Mouse (Mus musculus): ENCODE measurements around the gene Coro1b. TPM values are rescaled to one million over a fixed set of nuclear protein-coding genes. Genes with fewer than 3 reads are reported as not detected.

The Coro1b gene
- polyA plus RNA-seq, 1 experiment from 2014 or later = 74.8 TPM

DNA sequence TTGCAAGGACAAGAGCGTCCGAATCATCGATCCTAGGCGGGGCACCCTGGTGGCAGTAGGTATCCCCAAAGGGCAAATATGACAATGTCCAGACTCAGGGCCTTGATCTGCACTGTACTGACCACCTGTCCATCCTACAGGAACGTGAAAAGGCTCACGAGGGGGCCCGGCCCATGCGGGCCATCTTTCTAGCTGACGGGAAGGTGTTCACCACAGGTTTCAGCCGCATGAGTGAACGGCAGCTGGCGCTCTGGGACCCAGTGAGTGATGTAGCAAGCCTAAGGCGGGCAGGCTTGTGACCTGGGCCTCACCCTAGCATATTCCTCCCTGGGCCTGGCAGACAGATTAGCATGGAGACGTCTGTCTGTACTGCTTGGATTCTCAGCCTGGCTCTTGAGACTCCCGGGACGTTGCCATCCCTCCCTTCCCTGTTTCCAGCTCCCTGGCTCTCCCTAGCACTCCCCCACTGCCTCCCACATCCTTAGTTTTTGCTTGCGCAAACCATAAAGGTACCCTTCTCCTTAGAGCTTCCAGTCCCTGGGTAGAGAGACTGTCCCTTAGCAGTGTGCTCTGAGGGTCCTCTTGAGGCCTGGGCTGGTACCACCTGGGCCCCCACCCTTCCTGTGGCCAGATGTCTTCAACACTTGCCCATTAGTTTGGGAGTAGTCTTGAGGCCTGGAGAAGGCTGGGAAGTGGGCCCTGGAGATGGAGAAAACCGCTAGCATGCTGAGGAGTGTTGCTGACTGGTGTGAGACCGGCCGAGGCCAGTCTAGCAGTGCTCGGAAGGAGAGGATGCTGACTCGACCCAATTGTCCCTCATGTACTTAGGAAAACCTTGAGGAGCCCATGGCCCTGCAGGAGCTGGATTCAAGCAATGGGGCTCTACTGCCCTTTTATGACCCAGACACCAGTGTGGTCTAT lies 2.4 kb downstream of the Coro1b start:
- no peak overlapping the region for H3K4me2 ChIP-seq (ENCODE audit: low read depth, low read length)
- 84% methylated on average over 22 of the region's 22 CpGs for WGBS (ENCODE audit: insufficient replicate concordance)

DNA sequence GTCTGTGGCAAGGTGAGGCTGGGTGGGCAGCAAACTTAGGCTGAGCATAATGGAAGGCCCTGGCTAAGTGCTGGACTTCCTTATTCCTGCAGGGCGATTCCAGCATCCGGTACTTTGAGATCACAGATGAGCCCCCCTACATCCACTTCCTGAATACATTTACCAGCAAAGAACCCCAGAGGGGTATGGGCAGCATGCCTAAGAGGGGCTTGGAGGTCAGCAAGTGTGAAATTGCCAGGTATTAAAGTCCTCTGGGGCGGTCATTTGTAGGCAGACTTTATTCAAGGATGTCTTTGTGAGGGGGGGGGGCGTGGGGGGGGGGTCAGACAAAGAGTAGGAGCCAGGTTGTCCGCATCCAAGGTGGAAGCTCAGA lies 3.1 kb downstream of the Coro1b start:
- H3K36me3 ChIP-seq (ENCODE audit: control insufficient read depth, insufficient read depth) = no peaks in the 10 kb centered on the region; the same call in 1 of the 2 replicates
- H3K9me3 ChIP-seq (replicated peaks; ENCODE audit: control insufficient read depth, low read length) = no peaks in the 10 kb centered on the region
- whole genome bisulfite sequencing (ENCODE audit: insufficient replicate concordance) = 67% methylated on average over 5 of the region's 5 CpGs
- ATAC-seq (ENCODE audit: low read depth) = no peak
- H3K27ac ChIP-seq (ENCODE audit: low read length) = no peak overlapping the region
- no peaks in the 10 kb centered on the region for H3K27me3 ChIP-seq (ENCODE audit: control insufficient read depth, insufficient read depth, low read depth, low read length)
- H3K9ac ChIP-seq (ENCODE audit: low read depth, low read length) = no peak overlapping the region
- H3K4me3 ChIP-seq (ENCODE audit: low read depth, low read length) = no peak overlapping the region
- peaks cover 30% of the 10 kb centered on the region for H3K4me1 ChIP-seq (ENCODE audit: control insufficient read depth, low read depth, low read length)
- no peak overlapping the region for H3K4me2 ChIP-seq (ENCODE audit: low read depth, low read length)

More for the DNA sequence above, 2.4 kb downstream of the Coro1b start:
- no peak overlapping the region for H3K27ac ChIP-seq (ENCODE audit: low read length)
- no peaks in the 10 kb centered on the region; the same call in 1 of the 2 replicates for H3K9me3 ChIP-seq (replicated peaks; ENCODE audit: control insufficient read depth, low read length)
- H3K27me3 ChIP-seq (ENCODE audit: control insufficient read depth, insufficient read depth, low read depth, low read length) = no peaks in the 10 kb centered on the region
- ATAC-seq (ENCODE audit: low read depth) = no peak
- no peak overlapping the region for H3K4me3 ChIP-seq (ENCODE audit: low read depth, low read length)
- no peak overlapping the region for H3K9ac ChIP-seq (ENCODE audit: low read depth, low read length)
- H3K36me3 ChIP-seq (ENCODE audit: control insufficient read depth, insufficient read depth) = no peaks in the 10 kb centered on the region; the same call in 1 of the 2 replicates
- peaks cover 30% of the 10 kb centered on the region for H3K4me1 ChIP-seq (ENCODE audit: control insufficient read depth, low read depth, low read length)

DNA sequence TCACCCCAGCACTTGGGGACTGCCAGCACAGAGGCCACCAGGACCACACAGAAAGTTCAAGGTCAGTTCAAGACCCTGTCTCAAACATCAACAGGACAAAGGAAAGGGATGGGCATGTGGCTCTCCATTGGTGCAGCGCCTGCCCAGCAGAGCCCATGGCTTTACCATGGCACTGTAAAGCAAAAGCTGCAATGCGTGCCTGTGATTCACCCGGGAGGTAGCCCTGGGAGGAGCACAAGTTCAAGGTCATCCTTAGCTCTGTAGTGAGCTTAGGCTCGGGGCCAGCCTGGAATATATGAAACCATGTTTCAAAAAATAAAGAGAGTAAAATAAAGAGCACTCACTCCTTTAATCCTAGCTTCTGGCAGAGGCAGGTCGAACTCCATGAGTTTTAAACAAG lies 3.5 kb downstream of the Coro1b start:
- 69% methylated on average over 5 of the region's 5 CpGs for WGBS (ENCODE audit: insufficient replicate concordance)
- H3K9ac ChIP-seq (ENCODE audit: low read depth, low read length) = no peak overlapping the region
- no peaks in the 10 kb centered on the region; the same call in 1 of the 2 replicates for H3K36me3 ChIP-seq (ENCODE audit: control insufficient read depth, insufficient read depth)
- no peak overlapping the region for H3K4me2 ChIP-seq (ENCODE audit: low read depth, low read length)
- H3K27ac ChIP-seq (ENCODE audit: low read length) = no peak overlapping the region
- no peak overlapping the region for H3K4me3 ChIP-seq (ENCODE audit: low read depth, low read length)
- H3K9me3 ChIP-seq (replicated peaks; ENCODE audit: control insufficient read depth, low read length) = no peaks in the 10 kb centered on the region
- ATAC-seq (ENCODE audit: low read depth) = no peak
- H3K4me1 ChIP-seq (ENCODE audit: control insufficient read depth, low read depth, low read length) = peaks cover 30% of the 10 kb centered on the region
- no peaks in the 10 kb centered on the region for H3K27me3 ChIP-seq (ENCODE audit: control insufficient read depth, insufficient read depth, low read depth, low read length)

DNA sequence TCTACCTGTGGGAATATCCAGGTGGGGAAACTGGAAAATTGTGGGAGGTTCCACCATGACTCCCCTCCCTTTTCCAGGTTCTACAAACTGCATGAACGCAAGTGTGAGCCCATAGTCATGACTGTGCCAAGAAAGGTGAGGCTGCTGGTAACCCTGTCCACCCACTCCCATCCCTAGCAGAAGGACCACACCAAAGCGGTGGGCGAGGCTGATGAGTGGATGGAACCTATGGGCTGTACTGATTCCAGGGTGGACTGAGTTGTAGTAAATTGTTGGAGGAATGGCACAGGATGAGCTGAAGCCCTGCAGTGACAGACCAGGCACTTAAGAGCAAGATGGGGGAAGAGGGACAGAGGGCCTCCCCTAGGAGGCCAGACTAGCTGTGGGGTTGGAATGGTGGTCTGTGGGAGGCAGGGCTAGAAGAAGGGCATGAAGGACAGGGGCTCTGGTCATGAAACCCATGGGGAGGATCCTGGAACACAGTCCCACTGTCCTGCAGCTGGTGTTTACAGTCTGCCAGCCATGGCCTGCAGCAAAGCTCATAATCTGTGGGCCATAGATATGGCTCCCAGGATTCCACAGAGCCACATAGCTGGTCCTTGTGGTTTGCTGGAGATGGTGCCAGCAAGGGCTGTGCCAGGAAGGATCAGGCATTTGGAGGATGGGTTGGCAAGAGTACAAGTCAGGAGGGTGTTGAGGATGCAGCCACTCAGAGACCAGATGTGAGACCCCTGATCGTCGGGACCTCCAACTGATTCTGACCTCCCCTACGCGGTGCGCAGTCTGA lies 4.2 kb downstream of the Coro1b start:
- H3K9ac ChIP-seq (ENCODE audit: low read depth, low read length) = no peak overlapping the region
- no peak for ATAC-seq (ENCODE audit: low read depth)
- H3K27me3 ChIP-seq (ENCODE audit: control insufficient read depth, insufficient read depth, low read depth, low read length) = no peaks in the 10 kb centered on the region
- H3K27ac ChIP-seq (ENCODE audit: low read length) = no peak overlapping the region
- H3K4me2 ChIP-seq (ENCODE audit: low read depth, low read length) = no peak overlapping the region
- H3K4me1 ChIP-seq (ENCODE audit: control insufficient read depth, low read depth, low read length) = peaks cover 28% of the 10 kb centered on the region
- 86% methylated on average over 8 of the region's 8 CpGs for WGBS (ENCODE audit: insufficient replicate concordance)
- no peaks in the 10 kb centered on the region; the same call in none of the 2 replicates for H3K36me3 ChIP-seq (ENCODE audit: control insufficient read depth, insufficient read depth)
- no peak overlapping the region for H3K4me3 ChIP-seq (ENCODE audit: low read depth, low read length)
- no peaks in the 10 kb centered on the region for H3K9me3 ChIP-seq (replicated peaks; ENCODE audit: control insufficient read depth, low read length)

DNA sequence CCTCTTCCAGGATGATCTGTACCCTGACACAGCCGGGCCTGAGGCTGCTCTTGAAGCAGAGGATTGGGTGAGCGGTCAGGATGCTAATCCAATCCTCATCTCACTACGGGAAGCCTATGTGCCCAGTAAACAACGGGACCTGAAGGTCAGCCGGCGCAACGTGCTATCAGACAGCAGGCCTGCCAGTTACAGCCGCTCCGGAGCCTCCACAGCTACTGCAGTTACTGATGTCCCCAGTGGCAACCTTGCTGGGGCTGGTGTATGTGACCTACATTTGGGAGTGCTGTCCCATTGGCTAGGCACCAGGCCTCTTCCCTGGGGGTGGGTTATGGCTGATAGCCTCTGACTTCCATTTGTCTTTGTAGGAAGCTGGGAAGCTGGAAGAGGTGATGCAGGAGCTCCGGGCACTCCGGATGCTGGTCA lies 4.8 kb downstream of the Coro1b start, which contains the start of gene Ptprcap:
TSS of gene Ptprcap (plus strand) at position 373 of the 423 bp plus-strand sequence.
- Histone ChIP-seq H3K36me3 (ENCODE audit: control insufficient read depth, insufficient read depth) (peaks cover 3% of the 10 kb centered on the region), H3K4me1 (ENCODE audit: control insufficient read depth, low read depth, low read length) (peaks cover 22% of the 10 kb centered on the region), H3K4me2 (ENCODE audit: low read depth, low read length) (no peak within 1 kb of the TSS), H3K9me3 (replicated peaks; ENCODE audit: control insufficient read depth, low read length) (no peaks in the 10 kb centered on the region), H3K4me3 (ENCODE audit: low read depth, low read length) (peak within 1 kb of the TSS; percentile 3), H3K27me3 (ENCODE audit: control insufficient read depth, insufficient read depth, low read depth, low read length) (no peaks in the 10 kb centered on the region), H3K9ac (ENCODE audit: low read depth, low read length) (no peak within 1 kb of the TSS), H3K27ac (ENCODE audit: low read length) (peak within 1 kb of the TSS; percentile 12; the same call in 1 of the 2 replicates)
- ATAC-seq (ENCODE audit: low read depth) = no peak
- 75% methylated on average over 11 of the region's 11 CpGs for WGBS (ENCODE audit: insufficient replicate concordance)

DNA sequence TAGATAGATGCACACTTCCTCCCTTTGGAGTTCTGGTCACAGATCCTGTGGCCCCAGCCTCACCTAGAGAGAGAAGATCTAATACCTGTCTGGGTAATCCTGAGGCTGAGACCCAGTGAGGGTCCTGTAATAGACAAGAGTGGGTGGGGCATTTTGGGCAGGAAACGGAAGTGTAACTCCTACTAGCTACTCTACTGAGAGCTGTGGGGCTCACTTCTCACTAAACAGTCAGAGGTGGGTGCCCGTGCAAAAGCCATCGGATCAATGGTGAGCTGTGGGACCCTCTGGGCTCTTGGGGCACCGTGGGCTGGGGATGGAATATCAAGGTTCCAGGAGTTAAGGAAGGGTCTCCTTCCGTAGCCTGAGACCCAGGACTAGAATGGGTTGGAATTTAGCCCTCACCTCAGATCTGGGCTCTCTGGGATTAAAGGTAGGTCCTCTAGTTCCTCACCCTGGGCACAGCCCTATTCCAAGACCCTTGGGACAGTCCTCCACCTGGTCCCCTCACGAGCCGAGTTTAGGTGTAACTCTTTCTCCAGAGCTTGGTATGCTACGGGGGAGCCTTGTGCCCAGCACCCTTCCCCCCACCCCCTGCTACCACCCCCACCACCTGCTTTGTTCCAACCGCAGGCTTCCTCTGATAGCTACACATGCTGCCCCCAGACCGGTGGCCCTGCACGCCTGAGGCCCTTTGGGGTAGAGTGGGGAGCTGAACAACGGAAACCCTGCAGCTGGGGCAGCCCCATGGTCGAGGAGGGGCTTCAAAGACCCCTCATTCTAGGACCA lies 6.2 kb downstream of the Coro1b start:
- ATAC-seq (ENCODE audit: low read depth) = 0 out of 2 replicates have a peak, but pooled peaks have one; percentile 24
- H3K27ac ChIP-seq (ENCODE audit: low read length) = peak overlapping the region; percentile 14

DNA sequence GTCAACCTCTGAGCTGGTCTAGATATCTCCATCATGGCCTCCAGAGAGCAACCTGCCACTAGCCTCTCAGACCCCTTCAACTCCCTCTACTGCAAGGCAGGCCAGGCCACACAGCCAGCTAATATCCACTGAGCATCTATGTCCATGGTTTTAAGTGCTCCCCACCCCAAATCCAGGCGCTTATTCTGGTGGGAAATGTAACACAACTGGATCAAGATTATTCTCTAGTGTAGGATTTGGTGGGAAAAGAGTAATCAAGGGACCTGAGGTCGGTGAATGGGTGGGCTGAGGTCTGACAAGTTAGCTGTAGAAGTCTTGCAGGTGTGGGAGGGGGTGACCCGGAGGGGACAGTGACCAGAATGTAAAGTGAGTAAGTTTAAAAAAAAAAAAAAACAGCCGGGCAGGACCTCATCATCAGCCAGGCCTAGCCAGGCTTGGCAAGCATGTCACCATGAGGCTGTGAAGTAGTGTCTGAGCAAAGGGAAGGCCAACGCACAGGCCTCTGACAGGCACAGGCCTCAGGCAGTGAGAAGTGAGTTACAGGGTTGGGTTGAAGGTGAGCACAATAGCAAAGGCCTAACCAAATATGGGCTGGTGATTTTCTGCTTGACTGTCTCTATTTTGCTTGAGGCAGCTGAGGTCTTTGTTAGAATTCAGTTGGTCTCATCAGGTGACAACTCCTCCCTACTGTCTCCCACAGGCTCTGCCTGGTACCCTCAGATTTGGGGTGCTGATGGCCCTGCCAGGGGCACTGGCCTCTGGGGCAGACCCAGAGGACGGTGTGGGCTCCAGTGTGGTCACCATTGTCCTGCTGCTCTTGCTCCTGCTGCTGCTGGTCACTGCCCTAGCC lies 7.0 kb downstream of the Coro1b start:
- ATAC-seq (ENCODE audit: low read depth) = no peak
- Histone ChIP-seq H3K27ac (ENCODE audit: low read length) (peak overlapping the region; percentile 31), H3K9me3 (replicated peaks; ENCODE audit: control insufficient read depth, low read length) (no peaks in the 10 kb centered on the region), H3K4me2 (ENCODE audit: low read depth, low read length) (0 out of 2 replicates have a peak overlapping the region, but pooled peaks have one; percentile 10), H3K4me3 (ENCODE audit: low read depth, low read length) (peak overlapping the region; percentile 3), H3K9ac (ENCODE audit: low read depth, low read length) (peak overlapping the region; percentile 33; the same call in 1 of the 2 replicates), H3K4me1 (ENCODE audit: control insufficient read depth, low read depth, low read length) (peaks cover 9% of the 10 kb centered on the region), H3K36me3 (ENCODE audit: control insufficient read depth, insufficient read depth) (peaks cover 7% of the 10 kb centered on the region), H3K27me3 (ENCODE audit: control insufficient read depth, insufficient read depth, low read depth, low read length) (no peaks in the 10 kb centered on the region)
- 39% methylated on average over 6 of the region's 6 CpGs for WGBS (ENCODE audit: insufficient replicate concordance)

More for the DNA sequence above, 6.2 kb downstream of the Coro1b start:
- 26% methylated on average over 13 of the region's 13 CpGs for WGBS (ENCODE audit: insufficient replicate concordance)
- Histone ChIP-seq H3K4me2 (ENCODE audit: low read depth, low read length) (peak overlapping the region; percentile 10; the same call in 1 of the 2 replicates), H3K9ac (ENCODE audit: low read depth, low read length) (peak overlapping the region; percentile 33; the same call in 1 of the 2 replicates), H3K4me3 (ENCODE audit: low read depth, low read length) (peak overlapping the region; percentile 3), H3K4me1 (ENCODE audit: control insufficient read depth, low read depth, low read length) (peaks cover 10% of the 10 kb centered on the region), H3K9me3 (replicated peaks; ENCODE audit: control insufficient read depth, low read length) (no peaks in the 10 kb centered on the region), H3K27me3 (ENCODE audit: control insufficient read depth, insufficient read depth, low read depth, low read length) (no peaks in the 10 kb centered on the region), H3K36me3 (ENCODE audit: control insufficient read depth, insufficient read depth) (peaks cover 7% of the 10 kb centered on the region)
